Mouse (Mus musculus): ENCODE measurements around the gene Tsen15.

GRCm38 (mm10) chr1:152398708-152399107, 12.2 kb upstream of the Tsen15 start:
- TF ChIP-seq GATA1 (IDR thresholded peaks at IDR 0.05; ENCODE audit: borderline replicate concordance, low read length) (no peak), FLI1 (IDR thresholded peaks at IDR 0.05; ENCODE audit: low read length) (no peak)

All from megakaryocyte, embryonic 14.5 days (primary cell).